Mouse (Mus musculus) MEL (cell line): ENCODE measurements around the gene St6galnac5. TPM values are rescaled to one million over a fixed set of nuclear protein-coding genes. Genes with fewer than 3 reads are reported as not detected.

Experiments used
- DNase-seq: peaks from one replicate; pipeline ENCODE4 v3.0.0; 2011; ENCODE audit warnings: low read depth, low spot score
- H3K27ac ChIP-seq: 2 replicates; pipeline ENCODE4 v1.5.1; 2012; ENCODE audit warnings: low read depth, mild to moderate bottlenecking, control low read depth, low read length, moderate library complexity; ENCODE audit not compliant: control insufficient read depth
- H3K27me3 ChIP-seq, 2 experiments: fragments of 150-350 bp in 1 of 2; sonication (generic) in 1 of 2; 2 replicates each; pipeline ENCODE4 v1.6.1; 2012; ENCODE audit warnings: low read length in 2 of 2, mild to moderate bottlenecking in 2 of 2, improper control_type of control experiment in 1 of 2, moderate library complexity in 1 of 2; ENCODE audit not compliant: insufficient read depth in 2 of 2, control insufficient read depth in 1 of 2
- H3K36me3 ChIP-seq, 2 experiments: 2 replicates each; pipeline ENCODE4 v1.6.1; 2012 to 2014; ENCODE audit warnings: low read length in 2 of 2, improper control_type of control experiment in 1 of 2, inconsistent platforms in 1 of 2, mild to moderate bottlenecking in 1 of 2; ENCODE audit not compliant: insufficient read depth in 2 of 2, control insufficient read depth in 1 of 2
- H3K4me1 ChIP-seq, 2 experiments: fragments of 150-350 bp in 1 of 2; sonication (generic) in 1 of 2; 2 replicates each; pipeline ENCODE4 v1.6.1; 2012; ENCODE audit warnings: low read length in 2 of 2, improper control_type of control experiment in 1 of 2, mild to moderate bottlenecking in 1 of 2; ENCODE audit not compliant: insufficient read depth in 2 of 2, control insufficient read depth in 1 of 2
- H3K4me3 ChIP-seq, 2 experiments: fragments of 150-350 bp in 1 of 2; sonication (generic) in 1 of 2; 2 replicates each; pipeline ENCODE4 v1.5.1; 2012; ENCODE audit warnings: low read depth in 2 of 2, low read length in 2 of 2, mild to moderate bottlenecking in 2 of 2, moderate library complexity in 2 of 2, control low read depth in 1 of 2, improper control_type of control experiment in 1 of 2; ENCODE audit not compliant: control insufficient read depth in 1 of 2, insufficient read depth in 1 of 2
- H3K79me2 ChIP-seq: 2 replicates; pipeline ENCODE4 v1.6.1; 2012; ENCODE audit warnings: mild to moderate bottlenecking, low read length, moderate library complexity; ENCODE audit not compliant: control insufficient read depth, poor library complexity, insufficient read depth
- H3K9ac ChIP-seq: 2 replicates; pipeline ENCODE4 v1.6.1; 2012; ENCODE audit warnings: low read depth, mild to moderate bottlenecking, control low read depth, low read length, moderate library complexity; ENCODE audit not compliant: control insufficient read depth, poor library complexity, severe bottlenecking
- H3K9me3 ChIP-seq: fragments of 150-350 bp; sonication (generic); replicated peaks from 2 replicates; pipeline ENCODE4 v1.6.1; 2012; ENCODE audit warnings: mild to moderate bottlenecking, low read length, improper control_type of control experiment, moderate library complexity; ENCODE audit not compliant: insufficient read depth
- CHD2 ChIP-seq: IDR thresholded peaks from 2 replicates; pipeline ENCODE4 v1.6.1; 2011; ENCODE audit warnings: low read length, improper control_type of control experiment
- CTCF ChIP-seq, 3 experiments: IDR thresholded peaks in 2 of 3; conservative IDR thresholded peaks in 1 of 3; 2 replicates each; pipeline ENCODE4 v1.5.1; 2011 to 2012; ENCODE audit warnings: low read length in 3 of 3, low read depth in 2 of 3, mild to moderate bottlenecking in 2 of 3, improper control_type of control experiment in 1 of 3, inconsistent platforms in 1 of 3, mixed read lengths in 1 of 3, moderate library complexity in 1 of 3; ENCODE audit not compliant: control insufficient read depth in 1 of 3, insufficient read depth in 1 of 3, poor library complexity in 1 of 3, severe bottlenecking in 1 of 3
- E2F4 ChIP-seq: IDR thresholded peaks from 2 replicates; pipeline ENCODE4 v1.6.1; 2011; ENCODE audit warnings: low read depth, low read length, improper control_type of control experiment, borderline replicate concordance
- ELF1 ChIP-seq: IDR thresholded peaks from 2 replicates; pipeline ENCODE4 v1.6.1; 2014; ENCODE audit warnings: low read depth, mild to moderate bottlenecking, inconsistent platforms, low read length, improper control_type of control experiment, moderate library complexity
- GABPA ChIP-seq: IDR thresholded peaks from 2 replicates; pipeline ENCODE4 v1.6.1; 2012; ENCODE audit warnings: low read depth, mild to moderate bottlenecking, inconsistent platforms, low read length, improper control_type of control experiment, moderate library complexity
- GATA1 ChIP-seq: IDR thresholded peaks from 2 replicates; pipeline ENCODE4 v1.6.1; 2011; ENCODE audit warnings: low read depth, low read length, improper control_type of control experiment
- KAT2A ChIP-seq: conservative IDR thresholded peaks from 2 replicates; pipeline ENCODE4 v1.6.1; 2012; ENCODE audit warnings: low read depth, low read length, improper control_type of control experiment, inconsistent platforms
- MAX ChIP-seq: IDR thresholded peaks from 2 replicates; pipeline ENCODE4 v1.6.1; 2011; ENCODE audit warnings: low read length, improper control_type of control experiment
- MYB ChIP-seq: IDR thresholded peaks from 2 replicates; pipeline ENCODE4 v1.6.1; 2011; ENCODE audit warnings: mild to moderate bottlenecking, low read depth, low read length, improper control_type of control experiment
- NELFE ChIP-seq: IDR thresholded peaks from 2 replicates; pipeline ENCODE4 v1.6.1; 2011; ENCODE audit warnings: low read depth, low read length, improper control_type of control experiment
- POLR2AphosphoS5 ChIP-seq: IDR thresholded peaks from 2 replicates; pipeline ENCODE4 v1.6.1; 2012; ENCODE audit warnings: low read depth, borderline replicate concordance, mild to moderate bottlenecking, inconsistent platforms, low read length, moderate library complexity, mixed read lengths
- SIN3A ChIP-seq: IDR thresholded peaks from 2 replicates; pipeline ENCODE4 v1.6.1; 2012; ENCODE audit warnings: low read length, improper control_type of control experiment, inconsistent platforms
- USF1 ChIP-seq: IDR thresholded peaks from 2 replicates; pipeline ENCODE4 v1.6.1; 2014; ENCODE audit warnings: low read depth, mild to moderate bottlenecking, inconsistent platforms, low read length, improper control_type of control experiment, moderate library complexity
- ZKSCAN1 ChIP-seq: IDR thresholded peaks from 2 replicates; pipeline ENCODE4 v1.6.1; 2012; ENCODE audit warnings: low read depth, mild to moderate bottlenecking, inconsistent platforms, low read length, improper control_type of control experiment, moderate library complexity
- ZMIZ1 ChIP-seq: IDR thresholded peaks from 2 replicates; pipeline ENCODE4 v1.6.1; 2012; ENCODE audit warnings: low read depth, mild to moderate bottlenecking, inconsistent platforms, low read length, improper control_type of control experiment, moderate library complexity
- ZNF384 ChIP-seq: IDR thresholded peaks from 2 replicates; pipeline ENCODE4 v1.6.1; 2012; ENCODE audit warnings: low read depth, mild to moderate bottlenecking, inconsistent platforms, low read length, improper control_type of control experiment
- polyA plus RNA-seq, 2 experiments: library from polyadenylated mRNA; stranded (reverse) in 1 of 2; unstranded in 1 of 2; fragments of >175 nt in 1 of 2; fragments of >200 nt in 1 of 2; gene quantifications; 2 replicates each; pipeline versions ENCODE4 v1.2.1 to v1.2.4; 2012; ENCODE audit warnings: low replicate concordance in 2 of 2, low read depth in 1 of 2; ENCODE audit not compliant: insufficient read length in 2 of 2, insufficient read depth in 1 of 2, missing spikeins in 1 of 2
- total RNA-seq: library from RNA; depleted of rRNA; stranded (reverse); fragments of 300-350 nt; gene quantifications from 2 replicates; pipeline ENCODE4 v1.2.3, GENCODE M21; 2012

St6galnac5 gene
- total and polyA plus RNA-seq, 3 experiments = not detected

GRCm38 (mm10) chr3:152842648-152843047 is 139.4 kb downstream of the St6galnac5 start:
- H3K9me3 ChIP-seq = no peaks in the 10 kb centered on the region
- H3K36me3 ChIP-seq = no peaks in the 10 kb centered on the region
- H3K4me3 ChIP-seq = no peak overlapping the region
- H3K9ac ChIP-seq = no peak overlapping the region
- H3K27ac ChIP-seq = no peak overlapping the region
- H3K79me2 ChIP-seq = no peaks in the 10 kb centered on the region
- no peaks in the 10 kb centered on the region; a peak in 1 of 4 replicates for H3K27me3 ChIP-seq
- DNase-seq = no peak
- TF ChIP-seq USF1 = no peak
- no peak for TF ChIP-seq ZKSCAN1
- no peak for TF ChIP-seq NELFE
- TF ChIP-seq GATA1 = no peak
- TF ChIP-seq, all 39 proteins: peak for 0
- no peaks in the 10 kb centered on the region for H3K4me1 ChIP-seq

- no peaks in the 10 kb centered on the region for H3K4me1 ChIP-seq
- H3K9me3 ChIP-seq = no peaks in the 10 kb centered on the region
- H3K27ac ChIP-seq = no peak overlapping the region
- no peak for TF ChIP-seq GABPA
- no peak for TF ChIP-seq CTCF (IDR thresholded peaks at IDR 0.05 in 2 of 3, conservative IDR thresholded peaks at IDR 0.05 in 1 of 3; ENCODE audit: control insufficient read depth in 1 of 3, insufficient read depth in 1 of 3, low read depth in 2 of 3, low read length in 3 of 3, poor library complexity in 1 of 3, severe bottlenecking in 1 of 3)
- TF ChIP-seq ZNF384 = no peak
- no peak for TF ChIP-seq SIN3A
- no peak for TF ChIP-seq E2F4
- TF ChIP-seq POLR2AphosphoS5 = no peak
- no peak for TF ChIP-seq ELF1
- no peak for TF ChIP-seq CHD2
- TF ChIP-seq, all 39 proteins: peak for 0
- H3K79me2 ChIP-seq = no peaks in the 10 kb centered on the region
- DNase-seq = no peak
- H3K36me3 ChIP-seq = no peaks in the 10 kb centered on the region
- no peak overlapping the region for H3K4me3 ChIP-seq
- H3K9ac ChIP-seq = no peak overlapping the region
- no peaks in the 10 kb centered on the region; a peak in 1 of 4 replicates for H3K27me3 ChIP-seq
Measured at GRCm38 (mm10) chr3:152841264-152841663, 140.8 kb downstream of the St6galnac5 start.

- H3K79me2 ChIP-seq = no peaks in the 10 kb centered on the region
- H3K27ac ChIP-seq = no peak overlapping the region
- TF ChIP-seq GABPA (no peak), ZMIZ1 (no peak), KAT2A (no peak), CHD2 (no peak), MYB (no peak), MAX (no peak)
- H3K9ac ChIP-seq = no peak overlapping the region
- DNase-seq = no peak
- H3K9me3 ChIP-seq = no peaks in the 10 kb centered on the region
- no peaks in the 10 kb centered on the region for H3K4me1 ChIP-seq
- H3K27me3 ChIP-seq = peaks cover 0 to 1% of the 10 kb centered on the region in 2 experiments; a peak in 1 of 4 replicates
- H3K4me3 ChIP-seq = no peak overlapping the region
- no peaks in the 10 kb centered on the region for H3K36me3 ChIP-seq
Measured at GRCm38 (mm10) chr3:152837938-152838337, 144.1 kb downstream of the St6galnac5 start.
